Mouse (Mus musculus): ENCODE results near the gene Nosip. TPM values are rescaled to one million over a fixed set of nuclear protein-coding genes. Genes with fewer than 3 reads are reported as not detected.
"Not testable (repeated sequence)": the region's sequence is repeated elsewhere in the genome, so short reads cannot be mapped to it uniquely, and the experiment has no call there.

The Nosip gene
- polyA plus RNA-seq, 1 experiment from 2014 or later = 67.3 TPM

GRCm38 (mm10) chr7:45090251-45090977 is 28.2 kb downstream of the Nosip start:
- H3K9ac ChIP-seq (replicated peaks; ENCODE audit: low read depth, low read length) = no peak overlapping the region
- H3K4me2 ChIP-seq (ENCODE audit: low read depth, low read length) = 0 out of 2 replicates have a peak overlapping the region, but pooled peaks have one; percentile 56
- no peaks in the 10 kb centered on the region for H3K36me3 ChIP-seq (ENCODE audit: control insufficient read depth, insufficient read depth, low read length)
- no peak for ATAC-seq (ENCODE audit: low read depth)
- WGBS = 87% methylated on average over 13 of the region's 13 CpGs
- no peaks in the 10 kb centered on the region for H3K27me3 ChIP-seq (ENCODE audit: control insufficient read depth, insufficient read depth, low read length)
- H3K4me3 ChIP-seq (ENCODE audit: low read depth, low read length) = peak overlapping the region; percentile 30; the same call in 1 of the 2 replicates
- no peak overlapping the region for H3K27ac ChIP-seq (ENCODE audit: low read depth, low read length)
- no peaks in the 10 kb centered on the region for H3K9me3 ChIP-seq (ENCODE audit: control insufficient read depth, low read length)
- 0 out of 2 replicates have a peak, but pooled peaks cover 4% of the 10 kb centered on the region for H3K4me1 ChIP-seq (ENCODE audit: control insufficient read depth, insufficient read depth, low read length)

- Histone ChIP-seq H3K27me3 (ENCODE audit: control insufficient read depth, insufficient read depth, low read length) (no peaks in the 10 kb centered on the region), H3K9ac (replicated peaks; ENCODE audit: low read depth, low read length) (peak overlapping the region; percentile 52), H3K4me3 (ENCODE audit: low read depth, low read length) (peak overlapping the region; percentile 30), H3K36me3 (ENCODE audit: control insufficient read depth, insufficient read depth, low read length) (no peaks in the 10 kb centered on the region), H3K4me2 (ENCODE audit: low read depth, low read length) (peak overlapping the region; percentile 56), H3K27ac (ENCODE audit: low read depth, low read length) (no peak overlapping the region), H3K9me3 (ENCODE audit: control insufficient read depth, low read length) (no peaks in the 10 kb centered on the region), H3K4me1 (ENCODE audit: control insufficient read depth, insufficient read depth, low read length) (0 out of 2 replicates have a peak, but pooled peaks cover 4% of the 10 kb centered on the region)
- 0 out of 2 replicates have a peak, but pooled peaks have one; percentile 10 for ATAC-seq (ENCODE audit: low read depth)
- 17% methylated on average over 35 of the region's 35 CpGs for WGBS
These were observed 29.1 kb downstream of the Nosip start for GRCm38 (mm10) chr7:45091001-45091990.

GRCm38 (mm10) chr7:45092048-45092447 is 29.8 kb downstream of the Nosip start, which contains the start of gene Rcn3:
Gene Rcn3 (minus strand): TSS chr7:45092221.
- H3K27me3 ChIP-seq (ENCODE audit: control insufficient read depth, insufficient read depth, low read length) = no peaks in the 10 kb centered on the region
- ATAC-seq (ENCODE audit: low read depth) = peak; percentile 94
- H3K4me2 ChIP-seq (ENCODE audit: low read depth, low read length) = peak within 1 kb of the TSS; percentile 56
- H3K9ac ChIP-seq (replicated peaks; ENCODE audit: low read depth, low read length) = peak within 1 kb of the TSS; percentile 52
- H3K4me3 ChIP-seq (ENCODE audit: low read depth, low read length) = peak within 1 kb of the TSS; percentile 30
- H3K36me3 ChIP-seq (ENCODE audit: control insufficient read depth, insufficient read depth, low read length) = no peaks in the 10 kb centered on the region
- H3K9me3 ChIP-seq (ENCODE audit: control insufficient read depth, low read length) = no peaks in the 10 kb centered on the region
- 0 out of 2 replicates have a peak, but pooled peaks cover 4% of the 10 kb centered on the region for H3K4me1 ChIP-seq (ENCODE audit: control insufficient read depth, insufficient read depth, low read length)
- H3K27ac ChIP-seq (ENCODE audit: low read depth, low read length) = no peak within 1 kb of the TSS
- under 1% methylated on average over 16 of the region's 16 CpGs for WGBS

GRCm38 (mm10) chr7:45092828-45093515 is 30.7 kb downstream of the Nosip start:
- no peak for ATAC-seq (ENCODE audit: low read depth)
- WGBS = 58% methylated on average over 12 of the region's 12 CpGs
- no peak overlapping the region for H3K27ac ChIP-seq (ENCODE audit: low read depth, low read length)

GRCm38 (mm10) chr7:45093516-45093905 is 31.3 kb downstream of the Nosip start:
- H3K4me2 ChIP-seq (ENCODE audit: low read depth, low read length) = no peak overlapping the region
- ATAC-seq (ENCODE audit: low read depth) = no peak
- H3K27ac ChIP-seq (ENCODE audit: low read depth, low read length) = no peak overlapping the region
- 31% methylated on average over 17 of the region's 18 CpGs for WGBS
- H3K36me3 ChIP-seq (ENCODE audit: control insufficient read depth, insufficient read depth, low read length) = no peaks in the 10 kb centered on the region
- no peak overlapping the region for H3K4me3 ChIP-seq (ENCODE audit: low read depth, low read length)
- H3K27me3 ChIP-seq (ENCODE audit: control insufficient read depth, insufficient read depth, low read length) = no peaks in the 10 kb centered on the region
- H3K4me1 ChIP-seq (ENCODE audit: control insufficient read depth, insufficient read depth, low read length) = 0 out of 2 replicates have a peak, but pooled peaks cover 4% of the 10 kb centered on the region
- no peak overlapping the region for H3K9ac ChIP-seq (replicated peaks; ENCODE audit: low read depth, low read length)
- no peaks in the 10 kb centered on the region for H3K9me3 ChIP-seq (ENCODE audit: control insufficient read depth, low read length)

More at GRCm38 (mm10) chr7:45092828-45093515, 30.7 kb downstream of the Nosip start:
- no peaks in the 10 kb centered on the region for H3K36me3 ChIP-seq (ENCODE audit: control insufficient read depth, insufficient read depth, low read length)
- H3K4me3 ChIP-seq (ENCODE audit: low read depth, low read length) = no peak overlapping the region
- no peaks in the 10 kb centered on the region for H3K9me3 ChIP-seq (ENCODE audit: control insufficient read depth, low read length)
- H3K4me1 ChIP-seq (ENCODE audit: control insufficient read depth, insufficient read depth, low read length) = 0 out of 2 replicates have a peak, but pooled peaks cover 4% of the 10 kb centered on the region
- no peaks in the 10 kb centered on the region for H3K27me3 ChIP-seq (ENCODE audit: control insufficient read depth, insufficient read depth, low read length)
- H3K9ac ChIP-seq (replicated peaks; ENCODE audit: low read depth, low read length) = no peak overlapping the region
- H3K4me2 ChIP-seq (ENCODE audit: low read depth, low read length) = no peak overlapping the region

GRCm38 (mm10) chr7:45094121-45094520 is 31.9 kb downstream of the Nosip start:
- Histone ChIP-seq H3K27me3 (ENCODE audit: control insufficient read depth, insufficient read depth, low read length) (no peaks in the 10 kb centered on the region), H3K27ac (ENCODE audit: low read depth, low read length) (no peak overlapping the region), H3K36me3 (ENCODE audit: control insufficient read depth, insufficient read depth, low read length) (no peaks in the 10 kb centered on the region), H3K4me2 (ENCODE audit: low read depth, low read length) (no peak overlapping the region), H3K9me3 (ENCODE audit: control insufficient read depth, low read length) (no peaks in the 10 kb centered on the region), H3K4me1 (ENCODE audit: control insufficient read depth, insufficient read depth, low read length) (0 out of 2 replicates have a peak, but pooled peaks cover 4% of the 10 kb centered on the region), H3K4me3 (ENCODE audit: low read depth, low read length) (no peak overlapping the region), H3K9ac (replicated peaks; ENCODE audit: low read depth, low read length) (no peak overlapping the region)
- 9% methylated on average over 7 of the region's 7 CpGs for WGBS
- no peak for ATAC-seq (ENCODE audit: low read depth)

- Histone ChIP-seq H3K9me3 (ENCODE audit: control insufficient read depth, low read length) (no peaks in the 10 kb centered on the region), H3K9ac (replicated peaks; ENCODE audit: low read depth, low read length) (no peak overlapping the region), H3K27ac (ENCODE audit: low read depth, low read length) (no peak overlapping the region), H3K36me3 (ENCODE audit: control insufficient read depth, insufficient read depth, low read length) (no peaks in the 10 kb centered on the region), H3K27me3 (ENCODE audit: control insufficient read depth, insufficient read depth, low read length) (no peaks in the 10 kb centered on the region), H3K4me2 (ENCODE audit: low read depth, low read length) (no peak overlapping the region), H3K4me1 (ENCODE audit: control insufficient read depth, insufficient read depth, low read length) (0 out of 2 replicates have a peak, but pooled peaks cover 4% of the 10 kb centered on the region), H3K4me3 (ENCODE audit: low read depth, low read length) (no peak overlapping the region)
- ATAC-seq (ENCODE audit: low read depth) = no peak
- WGBS = 80% methylated on average over 6 of the region's 6 CpGs
These were observed 33.1 kb downstream of the Nosip start for GRCm38 (mm10) chr7:45095367-45095766.

- H3K4me2 ChIP-seq (ENCODE audit: low read depth, low read length); ATAC-seq (ENCODE audit: low read depth); H3K4me3 ChIP-seq (ENCODE audit: low read depth, low read length); H3K4me1 ChIP-seq (ENCODE audit: control insufficient read depth, insufficient read depth, low read length); H3K9me3 ChIP-seq (ENCODE audit: control insufficient read depth, low read length); H3K27me3 ChIP-seq (ENCODE audit: control insufficient read depth, insufficient read depth, low read length); H3K9ac ChIP-seq (replicated peaks; ENCODE audit: low read depth, low read length); H3K36me3 ChIP-seq (ENCODE audit: control insufficient read depth, insufficient read depth, low read length); H3K27ac ChIP-seq (ENCODE audit: low read depth, low read length): not testable (repeated sequence)
- 96% methylated on average over 14 of the region's 14 CpGs for WGBS
These were observed 33.7 kb downstream of the Nosip start for GRCm38 (mm10) chr7:45095965-45096364.

Data from neural tube, embryonic 14.5 days (tissue).